ENCODE assay signal across 13 mouse cellular contexts in the genomic region with DNA sequence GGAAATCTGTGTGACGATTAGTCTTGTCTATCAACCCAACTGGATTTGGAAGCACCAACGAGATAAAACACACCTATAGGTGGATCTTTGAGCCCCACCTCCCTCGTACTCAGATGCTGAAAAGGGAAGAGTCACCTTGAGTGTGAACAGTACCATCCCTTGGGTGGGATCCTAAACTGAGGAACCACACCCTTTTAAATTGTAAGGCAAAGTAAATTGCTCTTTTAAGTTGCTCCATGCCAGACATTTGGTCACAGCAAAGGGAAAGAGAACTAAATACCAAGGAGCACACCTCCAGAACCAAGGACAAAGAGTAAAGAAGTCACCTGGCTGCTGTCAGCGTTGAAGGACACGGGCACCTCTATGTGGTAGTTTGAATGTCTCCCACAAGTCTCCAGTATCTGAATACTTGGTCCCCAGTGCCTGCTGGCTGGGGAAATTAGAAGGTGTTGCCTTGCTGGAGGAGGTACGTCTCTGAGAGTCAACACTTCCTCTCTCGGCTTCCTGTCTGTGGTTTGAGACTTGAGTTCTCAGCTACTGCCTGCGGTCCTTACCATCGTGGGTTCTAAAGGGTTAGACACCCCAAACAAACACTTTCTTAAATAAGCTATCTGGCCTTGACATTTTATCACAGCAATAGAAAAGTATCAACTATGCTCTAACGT.
DNase-seq lines count a peak whose midpoint lies in the region; ATAC-seq lines count a peak whose summit lies in the region.
"Had no signal": no experiment of that assay in that cellular context is flagged by ENCODE, and none has a peak within 500 bp of the region (broad histone marks: within the 10 kb centered on the region; RNA-seq: fewer than 3 reads in every experiment).

No protein-coding gene starts in this region.

- ATAC-seq in hindbrain, embryonic 13.5 days (ENCODE audit: low FRiP score), result no peak
- no peak for ATAC-seq in kidney, embryonic 16.5 days (ENCODE audit: low FRiP score, low TSS enrichment)

- no peak overlapping the region for H3K27ac ChIP-seq in hindbrain, embryonic 13.5 days
- H3K27ac ChIP-seq in kidney, embryonic 16.5 days (ENCODE audit: low read length), result no peak overlapping the region
- H3K27ac ChIP-seq: heart, embryonic 15.5 days; liver, embryonic 15.5 days; midbrain, embryonic 12.5 days had no signal

- WGBS in hindbrain, embryonic 13.5 days, result 92% methylated on average over 10 of the region's 10 CpGs
- 85% methylated on average over 10 of the region's 10 CpGs for WGBS in kidney, embryonic 16.5 days

- no peak overlapping the region for H3K9ac ChIP-seq in hindbrain, embryonic 13.5 days
- no peak overlapping the region for H3K9ac ChIP-seq in kidney, embryonic 16.5 days (replicated peaks; ENCODE audit: low read length)
- H3K9ac ChIP-seq: heart, embryonic 15.5 days; liver, embryonic 15.5 days; midbrain, embryonic 12.5 days had no signal

- peak; percentile 79 for DNase-seq in CD4-positive, CD25-positive, alpha-beta regulatory T cell, adult 2 months (ENCODE audit: low read depth, low spot score)
- DNase-seq in R1 (ENCODE audit: low read depth, low spot score), result peak; percentile 84
- peak; percentile 24 to 46 for DNase-seq in thymus, adult 18-20 months
- DNase-seq in adrenal gland, postnatal 25 days, result no peak
- no peak for DNase-seq in heart, postnatal 14 days
- DNase-seq: kidney, postnatal 4 days had no signal

- peak overlapping the region; percentile 39 for H3K4me3 ChIP-seq in megakaryocyte, embryonic 14.5 days (replicated peaks)
- H3K4me3 ChIP-seq in hindbrain, embryonic 13.5 days, result no peak overlapping the region
- no peak overlapping the region for H3K4me3 ChIP-seq in kidney, embryonic 16.5 days (ENCODE audit: low read length)
- H3K4me3 ChIP-seq: erythroblast, embryonic 14.5 days; heart, embryonic 15.5 days; liver, embryonic 15.5 days; midbrain, embryonic 12.5 days had no signal

- H3K9me3 ChIP-seq in megakaryocyte, embryonic 14.5 days, result no peaks in the 10 kb centered on the region
- no peaks in the 10 kb centered on the region for H3K9me3 ChIP-seq in hindbrain, embryonic 13.5 days
- no peaks in the 10 kb centered on the region for H3K9me3 ChIP-seq in kidney, embryonic 16.5 days (ENCODE audit: low read length)
- H3K9me3 ChIP-seq: heart, embryonic 15.5 days; liver, embryonic 15.5 days; midbrain, embryonic 12.5 days had no signal

- no peak overlapping the region for H3K4me2 ChIP-seq in hindbrain, embryonic 13.5 days
- H3K4me2 ChIP-seq in kidney, embryonic 16.5 days (replicated peaks; ENCODE audit: low read depth, low read length), result no peak overlapping the region
- H3K4me2 ChIP-seq: heart, embryonic 15.5 days; liver, embryonic 15.5 days; midbrain, embryonic 12.5 days had no signal

- intact Hi-C loops in heart, postnatal 14 days (cut with DNase I), result loop anchor here (5.0 kb wide), 1 partner anchor 826 kb away; no protein-coding TSS in a partner anchor

- peaks cover 2% of the 10 kb centered on the region for H3K27me3 ChIP-seq in megakaryocyte, embryonic 14.5 days (replicated peaks)
- H3K27me3 ChIP-seq in hindbrain, embryonic 13.5 days, result no peaks in the 10 kb centered on the region; the same call in 1 of the 2 replicates
- no peaks in the 10 kb centered on the region for H3K27me3 ChIP-seq in kidney, embryonic 16.5 days (ENCODE audit: insufficient read depth, low read length)
- H3K27me3 ChIP-seq: heart, embryonic 15.5 days; liver, embryonic 15.5 days had no signal

- H3K4me1 ChIP-seq in megakaryocyte, embryonic 14.5 days, result peaks cover 44% of the 10 kb centered on the region
- H3K4me1 ChIP-seq in hindbrain, embryonic 13.5 days (replicated peaks), result no peaks in the 10 kb centered on the region
- H3K4me1 ChIP-seq in kidney, embryonic 16.5 days (ENCODE audit: insufficient read depth, low read length), result no peaks in the 10 kb centered on the region
- H3K4me1 ChIP-seq: heart, embryonic 15.5 days; liver, embryonic 15.5 days had no signal

- no peaks in the 10 kb centered on the region for H3K36me3 ChIP-seq in megakaryocyte, embryonic 14.5 days (replicated peaks; ENCODE audit: low read length)
- H3K36me3 ChIP-seq in hindbrain, embryonic 13.5 days, result no peaks in the 10 kb centered on the region
- no peaks in the 10 kb centered on the region for H3K36me3 ChIP-seq in kidney, embryonic 16.5 days (ENCODE audit: insufficient read depth, low read length)
- H3K36me3 ChIP-seq: heart, embryonic 15.5 days; liver, embryonic 15.5 days; midbrain, embryonic 12.5 days had no signal

Comparison
In these comparisons a context has a peak if more than half of its experiments do, and no peak if none do; other contexts are left out.
1. DNase-seq: peak in CD4-positive, CD25-positive, alpha-beta regulatory T cell, adult 2 months (single experiment), R1 (single experiment) and thymus, adult 18-20 months (2 of 2); none in adrenal gland, postnatal 25 days (single experiment) and heart, postnatal 14 days (0 of 2).